Mouse (Mus musculus): ENCODE measurements around the gene Etnk1. TPM values are rescaled to one million over a fixed set of nuclear protein-coding genes. Genes with fewer than 3 reads are reported as not detected.
"Not testable (repeated sequence)": the region's sequence is repeated elsewhere in the genome, so short reads cannot be mapped to it uniquely, and the experiment has no call there.

Etnk1 gene
- total RNA-seq, 2 experiments from 2014 or later, result 16.4 to 16.6 TPM

DNA sequence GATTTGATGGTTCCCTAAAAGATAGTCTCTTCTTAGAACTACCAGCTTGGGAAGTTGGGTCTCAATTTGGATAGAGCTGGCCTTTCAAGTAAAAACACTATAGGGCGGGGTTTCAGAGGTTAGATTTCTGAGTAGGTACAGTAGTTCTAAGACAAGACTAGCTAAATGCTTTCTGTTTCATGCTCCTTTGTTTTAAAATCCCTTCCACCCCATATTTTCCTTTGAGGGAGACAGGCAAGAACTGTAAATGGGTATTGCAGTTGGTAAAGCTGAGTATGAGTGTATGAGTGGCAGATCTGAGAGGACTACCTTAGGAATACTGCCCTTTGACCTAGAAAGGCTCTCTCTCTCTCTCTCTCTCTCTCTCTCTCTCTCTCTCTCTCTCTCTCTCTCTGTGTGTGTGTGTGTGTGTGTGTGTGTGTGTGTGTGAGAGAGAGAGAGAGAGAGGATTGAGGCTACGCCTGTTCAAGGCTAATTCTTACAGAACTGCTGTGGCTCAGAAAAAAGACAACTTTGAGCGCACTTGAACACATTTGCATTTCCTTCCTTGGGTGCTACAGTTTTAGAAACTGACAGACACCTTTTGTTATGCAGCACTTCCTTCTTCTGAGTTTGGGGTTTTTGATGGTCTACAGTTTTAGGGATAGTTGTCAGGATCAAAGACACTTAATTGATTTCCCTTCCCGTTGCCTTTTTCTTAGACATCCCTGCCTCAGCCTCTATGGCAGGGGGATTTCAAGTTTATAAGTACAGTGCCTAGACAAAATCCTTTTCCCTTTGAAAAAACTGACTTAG, 3.3 kb downstream of the Etnk1 start:
- DNase-seq (ENCODE audit: low spot score), result no peak

DNA sequence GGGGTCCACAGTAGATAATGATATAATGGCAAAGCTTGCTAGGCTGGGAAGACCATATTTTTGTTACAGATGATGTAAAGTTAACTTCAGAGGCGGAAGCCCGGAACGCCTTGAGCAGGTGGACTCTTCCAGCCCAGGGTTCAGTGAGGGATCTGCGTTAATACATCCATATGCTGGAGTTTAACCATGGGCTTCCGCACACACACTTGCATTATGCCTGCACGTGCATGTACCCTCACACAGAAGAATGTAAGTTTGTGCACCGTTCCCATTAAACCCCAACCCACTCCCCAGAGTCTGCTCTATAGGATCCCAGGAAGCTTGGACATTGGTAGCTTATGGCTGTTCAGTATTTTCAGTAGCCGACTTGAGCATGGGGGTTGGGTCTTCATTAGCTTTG, 4.0 kb downstream of the Etnk1 start:
- DNase-seq (ENCODE audit: low spot score), result no peak

DNA sequence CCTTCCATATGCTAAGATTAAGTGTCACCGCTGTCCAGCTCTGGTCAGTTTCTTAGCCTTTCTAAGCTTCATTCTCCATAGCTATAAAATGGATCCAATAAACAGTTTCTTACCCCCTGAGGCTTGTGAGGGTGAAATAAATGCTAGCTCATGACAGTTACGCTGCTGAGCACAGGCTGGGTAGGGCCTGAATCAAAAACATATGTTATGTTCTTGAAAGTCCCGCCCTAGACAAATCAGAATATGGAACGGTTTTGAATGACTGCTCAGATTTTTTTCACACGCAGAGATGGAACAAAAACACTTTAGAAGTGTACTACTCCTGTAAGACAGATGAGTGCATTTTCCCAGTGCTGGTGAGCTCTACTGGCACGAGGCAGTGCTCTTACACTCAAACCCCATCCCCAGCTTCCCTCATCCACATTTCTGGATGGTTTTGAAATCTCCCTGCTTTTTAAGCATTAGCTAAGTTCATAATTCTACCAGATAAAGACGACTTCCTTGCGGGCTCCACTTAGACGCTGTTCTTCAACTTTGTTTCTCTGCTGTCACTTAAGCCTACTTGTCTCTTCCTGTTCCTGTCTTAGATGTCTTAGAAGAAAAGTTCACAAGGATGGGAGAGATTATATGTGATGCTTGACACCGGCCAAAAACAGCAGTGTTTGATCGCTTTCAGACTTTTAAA, 4.9 kb downstream of the Etnk1 start:
- no peak for DNase-seq (ENCODE audit: low spot score)

DNA sequence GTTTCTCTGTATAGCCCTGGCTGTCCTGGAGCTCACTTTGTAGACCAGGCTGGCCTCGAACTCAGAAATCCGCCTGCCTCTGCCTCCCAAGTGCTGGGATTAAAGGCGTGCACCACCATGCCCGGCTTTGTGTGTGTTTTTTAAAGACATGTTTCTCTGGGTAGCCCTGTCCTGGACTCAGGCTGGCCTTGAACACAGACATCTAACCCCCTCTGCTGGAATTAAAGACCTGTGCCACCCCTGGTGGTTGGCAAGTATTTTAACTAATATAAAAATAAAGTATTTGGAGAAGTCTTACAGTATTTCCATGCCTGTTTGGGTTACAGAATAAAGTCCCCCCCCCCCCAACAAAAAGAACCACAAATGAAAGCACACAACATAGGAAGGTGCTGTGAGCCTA, 5.7 kb downstream of the Etnk1 start:
- not testable (repeated sequence) for DNase-seq (ENCODE audit: low spot score)

DNA sequence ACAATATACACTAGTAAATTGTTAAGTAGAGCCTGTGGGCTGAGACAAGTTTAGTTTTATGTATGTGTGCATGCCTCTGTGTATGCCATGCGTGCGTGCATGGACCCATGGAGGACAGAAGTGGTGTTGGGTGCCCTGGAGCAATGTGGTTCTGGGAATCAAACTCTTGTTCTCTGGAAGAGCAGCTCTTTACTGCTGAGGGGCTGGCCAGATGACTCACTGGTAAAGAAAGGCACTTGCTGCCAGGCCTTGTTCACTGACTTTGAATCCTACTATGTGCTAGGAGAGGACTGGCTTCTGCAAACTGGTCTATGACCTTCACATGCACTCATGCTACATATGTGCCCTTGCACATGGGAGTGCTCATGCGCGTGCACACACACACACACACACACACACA, 7.2 kb downstream of the Etnk1 start:
- no peak for DNase-seq (ENCODE audit: low spot score)

DNA sequence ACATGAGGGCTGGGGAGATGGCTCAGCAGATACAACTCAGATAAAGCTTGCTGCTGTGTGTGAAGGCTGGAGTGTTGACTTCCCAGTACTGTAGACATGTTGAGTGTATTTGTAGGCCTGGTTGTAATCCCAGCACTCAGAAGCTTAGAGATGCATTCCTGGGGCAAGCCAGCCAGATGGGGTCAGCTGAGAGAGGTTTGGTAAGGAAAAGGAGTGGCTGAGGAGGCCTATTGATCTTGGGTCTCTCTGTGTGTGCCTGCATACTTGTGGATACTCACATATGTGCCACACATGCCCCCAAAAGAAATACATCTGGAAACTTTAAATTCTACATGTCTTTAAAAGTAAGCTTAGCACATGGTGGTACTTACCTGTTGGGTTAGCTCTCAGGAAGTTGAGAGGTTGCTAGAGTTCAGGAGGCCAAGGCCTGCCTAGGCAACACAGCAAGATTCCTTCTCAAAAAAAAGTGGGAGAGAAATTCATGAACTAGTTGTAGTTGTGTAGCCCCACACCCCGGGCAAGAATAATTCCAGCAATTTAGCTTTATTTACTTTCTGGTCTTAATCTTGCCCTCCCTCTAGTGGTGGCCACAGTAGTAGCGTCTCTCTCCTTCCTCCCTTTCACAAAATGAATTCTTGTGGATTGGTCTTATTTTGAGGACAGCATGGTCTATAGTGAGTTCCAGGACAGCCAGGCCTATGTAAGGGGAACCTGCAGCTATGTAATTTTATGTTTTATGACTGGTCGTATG, 8.1 kb downstream of the Etnk1 start:
- DNase-seq (ENCODE audit: low spot score), result peak; percentile 21

DNA sequence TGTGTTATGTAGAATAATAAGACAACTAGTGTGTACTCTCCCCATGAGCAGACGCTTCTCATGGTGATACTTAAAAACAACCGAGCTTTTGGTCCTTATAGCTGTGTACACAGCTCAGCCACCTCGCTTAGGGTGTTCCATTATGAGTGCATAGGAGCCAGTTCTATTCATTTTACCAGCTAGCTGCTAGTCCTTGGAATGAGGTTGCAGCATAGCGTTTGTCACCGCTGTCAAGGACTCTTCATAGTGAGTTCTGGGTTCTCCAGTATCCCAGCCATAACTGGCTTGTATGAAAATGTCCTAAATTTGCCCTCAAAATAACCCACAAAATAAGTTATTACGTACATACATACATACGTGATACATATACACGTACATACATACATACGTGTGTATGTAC, 9.1 kb downstream of the Etnk1 start:
- no peak for DNase-seq (ENCODE audit: low spot score)

DNA sequence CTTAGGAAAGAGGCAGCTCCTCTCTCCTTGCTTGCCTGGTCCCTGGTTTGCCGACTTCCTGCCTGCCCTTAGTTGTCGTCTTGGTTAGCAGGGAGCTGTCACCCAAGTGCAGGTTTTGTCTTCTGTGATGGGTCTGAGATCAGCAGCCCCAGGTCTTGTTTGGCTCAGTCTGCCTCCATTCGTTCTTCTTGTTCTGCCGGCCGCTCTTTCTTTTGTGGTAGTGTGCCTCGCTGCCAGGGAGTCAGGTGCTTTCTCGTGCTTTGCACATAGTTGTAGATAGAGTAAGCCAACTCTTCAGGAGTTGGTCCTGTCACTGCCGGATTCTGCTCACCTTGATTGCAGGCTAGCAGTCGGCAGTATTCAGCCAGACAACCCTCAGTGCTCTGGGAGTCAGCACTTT, 9.6 kb downstream of the Etnk1 start:
- DNase-seq (ENCODE audit: low spot score), result no peak

DNA sequence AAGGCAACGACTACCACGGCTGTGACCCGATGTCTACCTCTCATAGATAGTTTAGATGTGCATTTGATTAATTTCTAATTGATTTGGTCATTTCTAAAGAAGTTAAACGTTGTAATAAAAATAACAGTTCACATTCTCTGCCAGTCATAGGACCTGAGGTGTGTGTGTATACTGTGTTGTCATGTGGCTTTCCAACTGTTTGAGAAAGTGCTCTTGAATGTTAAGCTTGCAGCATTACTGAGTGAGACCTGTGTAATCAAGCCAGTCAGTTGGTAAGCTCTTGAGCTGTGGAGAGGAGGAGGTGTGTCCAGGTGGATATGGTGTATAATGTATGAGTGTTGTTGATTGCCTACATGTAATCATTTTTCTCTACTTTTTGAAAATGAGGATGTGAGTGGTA, 12.2 kb downstream of the Etnk1 start:
- no peak for DNase-seq (ENCODE audit: low spot score)

DNA sequence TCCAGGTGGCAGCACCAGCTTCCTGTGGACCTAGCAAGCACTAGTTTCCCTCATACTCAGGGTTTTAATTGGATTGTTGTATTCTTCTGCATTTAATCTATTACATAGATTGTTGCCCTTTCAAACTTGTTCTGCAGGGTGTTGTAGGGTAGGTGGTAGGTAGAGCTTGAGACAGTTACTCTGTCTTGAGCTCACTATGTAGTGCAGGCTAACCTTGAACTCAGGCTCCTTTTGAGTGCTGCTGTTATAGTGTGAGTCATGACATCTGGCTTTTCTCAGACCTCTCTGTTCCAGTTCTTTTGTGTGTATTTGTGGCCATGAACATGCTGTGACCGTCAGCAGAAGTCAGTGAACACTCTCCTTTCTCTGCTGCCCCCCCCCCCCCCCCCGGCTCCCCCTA, 12.7 kb downstream of the Etnk1 start:
- DNase-seq (ENCODE audit: low spot score), result no peak

DNA sequence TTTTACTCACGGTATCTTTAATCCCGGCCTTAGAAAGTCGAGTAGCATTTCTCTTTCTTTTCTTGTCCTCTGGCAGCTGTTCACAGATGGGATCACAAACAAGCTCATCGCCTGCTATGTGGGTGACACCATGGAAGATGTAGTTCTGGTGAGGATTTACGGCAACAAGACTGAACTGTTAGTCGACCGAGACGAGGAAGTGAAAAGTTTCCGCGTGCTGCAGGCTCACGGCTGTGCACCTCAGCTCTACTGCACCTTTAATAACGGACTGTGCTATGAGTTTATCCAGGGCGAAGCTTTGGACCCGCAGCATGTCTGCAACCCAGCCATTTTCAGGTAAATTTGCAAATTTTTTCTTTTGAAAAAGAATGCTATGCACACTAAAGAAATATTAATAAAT, 13.5 kb downstream of the Etnk1 start:
- DNase-seq (ENCODE audit: low spot score), result no peak

DNA sequence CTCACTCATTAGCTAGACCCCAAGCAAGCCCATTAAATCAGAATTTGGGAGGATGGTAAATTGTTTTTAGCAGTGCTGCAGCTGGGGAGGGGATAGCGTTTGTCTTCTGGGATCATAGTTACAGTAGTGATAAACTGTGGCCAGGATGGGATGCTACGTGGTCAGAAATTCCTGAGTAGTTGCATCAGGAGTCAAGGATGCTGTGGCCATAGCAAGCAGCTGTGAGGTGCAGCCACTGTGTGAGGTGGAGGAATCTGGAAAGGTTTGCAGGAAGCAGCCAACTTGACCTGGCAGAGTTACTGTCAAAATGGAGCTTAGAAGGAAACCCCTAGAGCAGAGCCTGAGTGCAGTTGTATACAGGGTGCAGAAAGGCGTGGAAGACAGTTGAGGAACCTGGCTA, 17.1 kb downstream of the Etnk1 start:
- DNase-seq (ENCODE audit: low spot score), result no peak

DNA sequence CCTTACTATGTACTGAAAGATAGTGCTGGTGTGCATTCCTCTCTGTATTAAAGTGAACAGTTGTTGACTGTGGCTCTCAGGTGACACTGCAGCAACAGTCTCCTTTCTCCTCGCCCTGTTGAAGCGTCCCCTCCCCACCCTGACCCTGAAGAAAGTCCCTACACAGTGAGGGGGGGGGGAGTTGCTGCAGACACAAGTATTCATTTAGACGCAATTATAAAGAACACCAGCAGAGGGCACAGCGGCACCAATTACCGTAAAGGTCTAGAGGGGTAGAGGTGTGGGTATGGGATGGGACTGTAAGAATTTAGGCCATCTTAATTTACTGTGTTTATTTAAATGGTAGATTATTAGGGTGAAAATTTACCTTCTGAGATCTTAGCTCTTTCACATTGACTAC, 17.7 kb downstream of the Etnk1 start:
- no peak for DNase-seq (ENCODE audit: low spot score)

DNA sequence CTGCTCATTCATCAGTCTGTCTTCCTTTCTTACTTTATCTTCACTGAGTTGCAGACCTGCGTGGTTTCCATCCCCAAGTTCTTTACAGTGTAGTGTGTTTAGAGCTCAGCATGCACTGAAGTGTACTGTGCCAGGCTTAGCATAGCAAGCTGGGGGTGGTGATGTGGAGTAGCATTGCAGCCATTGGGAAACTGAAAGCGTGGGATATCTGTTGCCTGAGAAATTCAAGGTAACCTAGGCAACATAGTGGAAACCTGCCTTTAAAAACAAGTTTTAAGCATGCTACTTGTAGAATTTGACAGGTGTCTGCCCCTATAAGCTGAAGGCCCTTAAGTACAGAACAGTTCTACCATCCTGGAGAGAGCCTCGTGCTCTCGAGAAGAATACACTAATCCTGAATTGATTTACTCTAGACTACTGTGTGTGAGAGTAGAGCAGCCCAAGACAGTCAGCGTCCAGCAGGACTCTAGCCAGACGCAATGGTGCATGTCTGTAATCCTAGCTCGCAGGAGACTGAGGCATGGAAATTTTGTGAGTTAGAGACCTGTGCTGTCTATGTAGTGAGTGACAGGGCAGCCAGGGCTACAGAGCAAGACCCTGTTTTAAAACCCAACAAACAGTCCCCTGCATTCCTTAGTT, 23.9 kb downstream of the Etnk1 start:
- DNase-seq (ENCODE audit: low spot score), result no peak

DNA sequence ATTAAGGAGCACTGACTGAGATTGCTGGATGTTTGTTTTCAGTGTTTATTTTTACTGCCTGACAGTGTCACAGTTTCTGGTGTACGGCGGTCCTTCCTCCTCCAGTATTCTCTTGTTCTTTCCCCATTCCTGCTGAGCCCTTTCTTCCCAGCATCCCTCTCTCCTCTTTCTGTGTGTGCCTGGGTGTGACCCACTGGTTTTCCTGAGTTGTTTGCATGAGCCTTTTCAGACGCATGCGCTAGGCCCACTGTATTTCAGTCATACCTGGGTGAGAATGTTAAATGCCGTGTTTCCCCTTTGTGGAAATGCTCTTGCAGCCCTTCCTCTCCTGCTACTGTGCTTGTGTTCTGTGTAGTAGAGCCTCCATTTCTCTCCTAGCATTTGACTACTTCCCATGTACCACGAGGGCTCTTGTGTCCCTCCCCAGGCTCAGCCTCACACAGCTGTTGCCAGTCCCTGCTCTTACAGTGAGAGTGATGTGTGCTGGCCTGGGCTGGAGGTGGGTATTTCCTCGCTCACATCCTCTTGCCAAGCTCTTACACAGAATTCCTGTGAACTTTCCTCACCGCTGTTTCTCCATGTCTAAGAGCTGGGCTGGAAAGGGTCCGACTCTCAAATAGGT, 24.6 kb downstream of the Etnk1 start:
- DNase-seq (ENCODE audit: low spot score), result no peak

DNA sequence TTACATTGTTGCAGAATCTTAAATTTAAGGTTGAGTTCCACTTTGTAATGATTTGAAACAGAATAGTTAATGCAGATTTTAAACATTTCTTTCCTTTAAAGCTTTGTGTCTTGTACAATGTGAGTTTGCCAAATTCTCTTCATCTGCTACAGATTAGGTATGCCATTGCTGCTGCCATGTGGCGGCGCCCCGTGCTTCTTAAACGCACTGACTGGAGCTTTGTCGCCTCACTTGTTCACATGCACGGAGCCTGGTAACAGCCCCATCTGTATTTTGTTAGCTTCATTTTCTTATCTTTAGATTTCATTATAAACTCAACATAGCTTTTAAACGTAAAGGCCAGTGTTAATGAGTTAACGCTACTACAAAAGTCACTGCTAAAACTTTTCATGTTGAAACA, 25.7 kb downstream of the Etnk1 start:
- no peak for DNase-seq (ENCODE audit: low spot score)

DNA sequence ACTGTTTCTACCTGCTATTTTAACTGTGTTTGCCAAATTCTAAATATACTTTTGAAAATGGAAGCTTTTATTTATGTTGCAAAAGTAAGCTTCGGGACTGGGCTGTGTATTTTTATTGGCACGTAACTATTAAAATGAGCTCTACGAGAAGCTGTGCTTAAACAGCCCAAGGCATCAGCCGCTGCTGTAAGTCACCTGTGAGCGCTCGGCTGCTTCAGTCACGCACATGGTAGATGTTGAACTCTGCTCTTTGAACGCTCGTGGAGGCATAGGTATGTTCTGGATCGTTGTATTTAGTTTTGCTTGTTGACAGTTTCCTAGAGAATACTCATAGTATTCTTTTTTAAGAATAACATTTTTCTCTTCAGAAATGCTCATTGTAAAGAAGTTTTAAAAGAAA, 26.1 kb downstream of the Etnk1 start:
- no peak for DNase-seq (ENCODE audit: low spot score)

DNA sequence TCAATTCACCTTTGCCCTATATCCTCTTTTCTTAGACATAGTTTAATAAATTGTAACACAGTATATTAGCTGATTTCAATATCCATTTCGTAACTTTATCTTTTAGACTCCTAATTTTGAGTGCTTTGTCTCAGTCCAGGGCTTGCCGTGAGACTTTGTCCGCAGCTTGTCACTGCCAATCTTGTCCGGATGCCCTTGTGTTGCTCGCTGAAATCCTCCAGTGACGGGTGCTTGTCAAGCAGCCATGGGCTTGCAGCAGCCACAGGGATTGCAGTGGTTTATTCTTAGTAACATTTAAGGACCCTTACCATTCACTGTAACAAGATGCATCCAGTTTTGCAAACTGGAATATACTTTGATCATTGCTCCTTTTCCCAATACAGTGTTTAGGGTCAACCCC, 26.6 kb downstream of the Etnk1 start:
- DNase-seq (ENCODE audit: low spot score), result no peak

DNA sequence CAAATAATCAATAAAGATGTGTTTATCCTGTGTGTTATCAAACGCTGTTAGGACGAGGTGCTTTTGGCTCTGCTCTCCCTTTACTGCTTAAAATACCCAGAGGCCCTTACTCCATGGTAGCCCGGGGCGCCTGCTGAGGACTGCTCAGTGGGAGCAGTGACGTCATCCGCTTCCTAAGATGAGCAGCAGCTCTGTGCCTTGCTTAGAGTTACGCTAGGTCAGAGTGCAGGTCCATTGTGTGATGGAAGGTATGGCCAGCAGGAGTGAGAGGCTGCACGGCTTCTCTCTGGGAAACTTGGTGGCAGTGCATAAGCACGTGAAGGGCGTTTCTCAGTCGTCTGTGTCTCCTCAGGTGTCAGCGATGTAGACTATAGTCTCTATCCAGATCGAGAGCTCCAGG, 30.0 kb downstream of the Etnk1 start:
- no peak for DNase-seq (ENCODE audit: low spot score)

DNA sequence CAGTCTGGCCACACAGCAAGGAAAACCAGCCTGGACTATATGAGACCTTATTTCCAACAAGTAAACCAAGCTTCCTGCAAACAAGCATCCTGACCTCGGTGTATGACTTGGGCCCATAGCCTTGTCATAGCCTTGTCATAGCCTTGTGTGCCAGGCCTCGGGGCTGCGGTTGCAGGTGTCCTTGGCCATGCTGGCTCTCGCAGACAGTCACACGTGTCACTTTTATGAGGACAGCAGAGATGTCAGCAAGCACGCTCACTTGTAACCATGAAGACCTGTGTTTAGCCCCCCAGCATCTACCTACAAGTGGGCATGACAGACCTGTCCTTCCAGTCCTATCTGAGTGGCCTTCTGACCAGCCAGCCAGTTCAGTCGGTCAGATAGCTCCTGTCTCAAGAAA, 31.4 kb downstream of the Etnk1 start:
- no peak for DNase-seq (ENCODE audit: low spot score)

DNA sequence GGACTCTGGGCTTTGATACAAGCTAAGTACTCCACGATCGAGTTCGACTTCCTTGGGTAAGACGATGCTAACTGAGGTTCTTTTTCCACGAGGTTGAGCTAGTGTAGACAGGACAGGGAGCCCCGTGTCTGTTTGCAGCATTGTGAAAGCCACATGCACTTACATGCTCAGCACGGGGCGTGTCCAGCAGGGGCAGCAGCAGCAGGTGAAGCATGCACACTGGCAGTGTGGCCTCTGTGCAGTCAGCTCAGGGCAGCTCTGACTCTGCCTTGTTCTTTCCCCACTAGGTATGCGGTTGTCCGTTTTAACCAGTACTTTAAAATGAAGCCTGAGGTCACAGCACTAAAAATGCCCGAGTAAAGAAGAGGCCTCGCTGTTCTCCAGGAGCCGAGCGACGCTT, 36.1 kb downstream of the Etnk1 start:
- no peak for DNase-seq (ENCODE audit: low spot score)

DNA sequence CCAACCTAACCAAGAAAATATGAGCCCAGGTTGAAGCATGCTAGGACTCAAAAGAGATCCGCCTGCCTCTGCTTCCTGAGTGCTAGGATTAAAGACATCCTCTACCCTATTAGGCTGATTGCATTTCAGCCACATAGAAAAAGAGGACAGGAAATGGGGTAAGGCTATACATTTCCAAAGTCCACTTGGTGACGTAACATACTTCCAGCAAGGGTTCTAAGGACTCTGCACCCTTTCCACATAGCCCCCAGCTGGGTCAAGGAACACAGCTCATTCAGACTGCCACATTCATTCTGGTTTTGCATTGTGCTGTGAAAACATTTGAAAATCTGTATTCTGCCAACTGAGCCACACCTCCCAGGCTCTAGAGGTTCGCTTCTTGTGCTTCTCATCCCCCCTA, 41.9 kb downstream of the Etnk1 start:
- no peak for DNase-seq (ENCODE audit: low spot score)
